ENCODE assay signal across 8 mouse cellular contexts in genomic region chr5:104108127-104108875, GRCm38 (mm10). TPM values are rescaled to one million over a fixed set of nuclear protein-coding genes. Genes with fewer than 3 reads are reported as not detected.
DNase-seq lines count a peak whose midpoint lies in the region; ATAC-seq and TF ChIP-seq lines count a peak whose summit lies in the region.

No protein-coding gene starts in this region.

- H3K27ac ChIP-seq in left cerebral cortex, adult 2 months: peak overlapping the region; percentile 97
- 0 out of 2 replicates have a peak overlapping the region, but pooled peaks have one; percentile 53 for H3K27ac ChIP-seq in embryonic facial prominence, embryonic 11.5 days (replicated peaks; ENCODE audit: low read depth, low read length)
- H3K27ac ChIP-seq in hindbrain, embryonic 15.5 days (replicated peaks): peak overlapping the region; percentile 85
- H3K27ac ChIP-seq in neural tube, embryonic 14.5 days (ENCODE audit: low read depth, low read length): peak overlapping the region; percentile 89

- WGBS in embryonic facial prominence, embryonic 11.5 days: 29% methylated on average over 11 of the region's 11 CpGs
- WGBS in hindbrain, embryonic 15.5 days: 33% methylated on average over 11 of the region's 11 CpGs
- 31% methylated on average over 11 of the region's 11 CpGs for WGBS in neural tube, embryonic 14.5 days

- H3K27me3 ChIP-seq in embryonic facial prominence, embryonic 11.5 days (ENCODE audit: control insufficient read depth, insufficient read depth, low read length): no peaks in the 10 kb centered on the region
- no peaks in the 10 kb centered on the region for H3K27me3 ChIP-seq in hindbrain, embryonic 15.5 days
- no peaks in the 10 kb centered on the region for H3K27me3 ChIP-seq in neural tube, embryonic 14.5 days (ENCODE audit: control insufficient read depth, insufficient read depth, low read length)

- no peak overlapping the region for H3K9ac ChIP-seq in embryonic facial prominence, embryonic 11.5 days (replicated peaks; ENCODE audit: low read length)
- peak overlapping the region; percentile 36 for H3K9ac ChIP-seq in hindbrain, embryonic 15.5 days
- H3K9ac ChIP-seq in neural tube, embryonic 14.5 days (replicated peaks; ENCODE audit: low read depth, low read length): 0 out of 2 replicates have a peak overlapping the region, but pooled peaks have one; percentile 3

- H3K4me3 ChIP-seq in left cerebral cortex, adult 2 months: peak overlapping the region; percentile 65; the same call in 1 of the 2 replicates
- no peak overlapping the region for H3K4me3 ChIP-seq in embryonic facial prominence, embryonic 11.5 days (ENCODE audit: low read depth, low read length)
- peak overlapping the region; percentile 23; the same call in 1 of the 2 replicates for H3K4me3 ChIP-seq in hindbrain, embryonic 15.5 days
- H3K4me3 ChIP-seq in neural tube, embryonic 14.5 days (ENCODE audit: low read depth, low read length): peak overlapping the region; percentile 24; the same call in 1 of the 2 replicates

- peaks cover under 1% of the 10 kb centered on the region for H3K4me1 ChIP-seq in embryonic facial prominence, embryonic 11.5 days (ENCODE audit: control insufficient read depth, insufficient read depth, low read length)
- H3K4me1 ChIP-seq in hindbrain, embryonic 15.5 days (replicated peaks): peaks cover 58% of the 10 kb centered on the region
- peaks cover 32% of the 10 kb centered on the region for H3K4me1 ChIP-seq in neural tube, embryonic 14.5 days (ENCODE audit: control insufficient read depth, insufficient read depth, low read length)

- H3K4me2 ChIP-seq in embryonic facial prominence, embryonic 11.5 days (ENCODE audit: low read depth, low read length): peak overlapping the region; percentile 32; the same call in 1 of the 2 replicates
- peak overlapping the region; percentile 52 for H3K4me2 ChIP-seq in hindbrain, embryonic 15.5 days
- H3K4me2 ChIP-seq in neural tube, embryonic 14.5 days (ENCODE audit: low read depth, low read length): peak overlapping the region; percentile 39

- no peaks in the 10 kb centered on the region for H3K9me3 ChIP-seq in embryonic facial prominence, embryonic 11.5 days (replicated peaks; ENCODE audit: control insufficient read depth, low read length)
- H3K9me3 ChIP-seq in hindbrain, embryonic 15.5 days: no peaks in the 10 kb centered on the region
- H3K9me3 ChIP-seq in neural tube, embryonic 14.5 days (ENCODE audit: control insufficient read depth, low read length): no peaks in the 10 kb centered on the region

- peak in 1 of 2 experiments; percentile 31 for DNase-seq in left cerebral cortex, adult 2 months (ENCODE audit: extremely low spot score in 1 of 2, low spot score in 2 of 2)
- DNase-seq in left cerebral cortex, adult 11 months (ENCODE audit: low spot score): no peak
- DNase-seq in embryonic facial prominence, embryonic 11.5 days (ENCODE audit: low spot score): peak; percentile 76
- no peak for DNase-seq in natural killer cell, adult 2 months (ENCODE audit: low spot score in 2 of 2)
- no peak for DNase-seq in kidney, postnatal 25 days

- no peaks in the 10 kb centered on the region for H3K36me3 ChIP-seq in embryonic facial prominence, embryonic 11.5 days (replicated peaks; ENCODE audit: control insufficient read depth, insufficient read depth, low read depth, low read length)
- no peaks in the 10 kb centered on the region for H3K36me3 ChIP-seq in hindbrain, embryonic 15.5 days
- H3K36me3 ChIP-seq in neural tube, embryonic 14.5 days (ENCODE audit: control insufficient read depth, insufficient read depth, low read length): no peaks in the 10 kb centered on the region

- peak; percentile 70 for ATAC-seq in embryonic facial prominence, embryonic 11.5 days (replicated peaks; ENCODE audit: insufficient number of reproducible peaks, low FRiP score, low TSS enrichment, low read depth)
- peak; percentile 47 for ATAC-seq in hindbrain, embryonic 15.5 days (ENCODE audit: low FRiP score, low read depth)
- ATAC-seq in neural tube, embryonic 14.5 days (ENCODE audit: low read depth): peak; percentile 45
- ATAC-seq in monocyte, adult 5-6 weeks (replicated peaks; ENCODE audit: insufficient number of reproducible peaks, low FRiP score, low TSS enrichment, poor library complexity, severe bottlenecking): no peak

- intact Hi-C loops in left cerebral cortex, adult 2 months (cut with DNase I): no loop called here

- no peak for TF ChIP-seq CTCF in left cerebral cortex, adult 2 months (IDR thresholded peaks at IDR 0.05)

RNA-seq across cellular contexts. Expression of gene Sparcl1, which starts 5.2 kb away (rescaled TPM):
- total RNA-seq in left cerebral cortex, adult 2 months (2021): 1,000 to 10,000 TPM; 1,525 to 1,546 TPM
- polyA plus RNA-seq in embryonic facial prominence, embryonic 11.5 days (2014; fragmentation: Nextera tagmentation; extraction: Ambion mirVana): 45.8 and 48.8 TPM in 2 replicates
- polyA plus RNA-seq in hindbrain, embryonic 15.5 days (2015; fragmentation: Nextera tagmentation; extraction: Ambion mirVana): 349 and 369 TPM in 2 replicates
- polyA plus RNA-seq in neural tube, embryonic 14.5 days (2014; fragmentation: Nextera tagmentation; extraction: Ambion mirVana): 360 and 427 TPM in 2 replicates
- total RNA-seq in monocyte, adult 5-6 weeks (2017): not detected in 3 replicates

RNA-seq across cellular contexts. Expression of gene Gm17660, which starts 30.9 kb away (rescaled TPM):
- not detected for total RNA-seq in left cerebral cortex, adult 2 months (2021)
- polyA plus RNA-seq in embryonic facial prominence, embryonic 11.5 days (2014; fragmentation: Nextera tagmentation; extraction: Ambion mirVana): not detected in 2 replicates
- polyA plus RNA-seq in hindbrain, embryonic 15.5 days (2015; fragmentation: Nextera tagmentation; extraction: Ambion mirVana): 0.59 TPM in 1 of 2 replicates, not detected in the other
- 0.44 TPM in 1 of 2 replicates, not detected in the other for polyA plus RNA-seq in neural tube, embryonic 14.5 days (2014; fragmentation: Nextera tagmentation; extraction: Ambion mirVana)
- not detected in 3 replicates for total RNA-seq in monocyte, adult 5-6 weeks (2017)
